Mouse (Mus musculus) bone marrow macrophage, adult 2 months (primary cell): Measurements from ENCODE around the gene Cela1. TPM values are rescaled to one million over a fixed set of nuclear protein-coding genes. Genes with fewer than 3 reads are reported as not detected.

Experiments used
- H3K27ac ChIP-seq: 2 replicates; pipeline ENCODE4 v1.5.1; 2012; ENCODE audit warnings: low read depth, low read length; ENCODE audit not compliant: insufficient read depth
- H3K4me1 ChIP-seq: 2 replicates; pipeline ENCODE4 v1.6.1; 2012; ENCODE audit warnings: low read length; ENCODE audit not compliant: control insufficient read depth, insufficient read depth
- H3K4me3 ChIP-seq: 2 replicates; pipeline ENCODE4 v1.5.1; 2012; ENCODE audit warnings: mild to moderate bottlenecking, low read length, moderate library complexity; ENCODE audit not compliant: insufficient read depth
- CTCF ChIP-seq: IDR thresholded peaks from 2 replicates; pipeline ENCODE4 v1.5.1; 2012; ENCODE audit warnings: low read depth, mild to moderate bottlenecking, low read length, moderate library complexity
- POLR2A ChIP-seq: IDR thresholded peaks from 2 replicates; pipeline ENCODE4 v1.6.1; 2012; ENCODE audit warnings: mild to moderate bottlenecking, low read depth, low read length, borderline replicate concordance
- polyA plus RNA-seq: library from polyadenylated mRNA; stranded (reverse); fragments of >200 nt; gene quantifications from 2 replicates; pipeline ENCODE4 v1.2.4, GENCODE M21; 2012; ENCODE audit not compliant: missing spikeins, insufficient read depth, insufficient read length

Gene Cela1
- polyA plus RNA-seq, 1 experiment = 4.9 TPM

DNA sequence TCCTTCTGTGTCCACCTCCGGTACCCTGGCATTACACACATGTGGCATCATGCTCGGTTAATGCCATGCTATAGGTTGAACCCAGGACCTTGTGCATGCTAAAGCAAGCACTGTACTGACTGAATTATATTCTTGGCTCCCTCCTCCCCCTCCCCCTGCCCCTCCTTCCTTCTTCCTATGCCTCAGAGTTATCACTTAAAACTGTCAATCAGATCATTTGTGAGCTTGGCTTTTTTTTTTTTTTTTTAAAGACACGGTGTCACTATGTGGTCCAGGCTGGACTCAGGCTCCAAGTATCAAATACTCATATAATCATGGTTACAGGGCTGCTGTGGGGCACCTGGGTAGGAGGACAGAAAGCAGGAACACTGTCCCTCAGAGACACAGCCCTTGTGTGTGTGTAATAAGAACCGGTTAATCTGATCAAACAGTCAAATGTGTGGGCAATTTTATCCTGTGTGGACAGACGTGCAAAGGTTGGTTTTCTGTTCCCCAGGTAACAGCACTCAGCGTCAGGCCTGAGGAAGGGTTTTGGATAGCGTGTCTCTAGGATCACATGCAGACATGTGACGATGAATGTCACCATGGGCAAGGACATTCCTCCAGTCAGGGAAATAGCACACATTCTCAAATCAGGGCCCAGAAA, 20.8 kb upstream of the Cela1 start:
- H3K4me1 ChIP-seq = no peaks in the 10 kb centered on the region
- no peak overlapping the region for H3K4me3 ChIP-seq

DNA sequence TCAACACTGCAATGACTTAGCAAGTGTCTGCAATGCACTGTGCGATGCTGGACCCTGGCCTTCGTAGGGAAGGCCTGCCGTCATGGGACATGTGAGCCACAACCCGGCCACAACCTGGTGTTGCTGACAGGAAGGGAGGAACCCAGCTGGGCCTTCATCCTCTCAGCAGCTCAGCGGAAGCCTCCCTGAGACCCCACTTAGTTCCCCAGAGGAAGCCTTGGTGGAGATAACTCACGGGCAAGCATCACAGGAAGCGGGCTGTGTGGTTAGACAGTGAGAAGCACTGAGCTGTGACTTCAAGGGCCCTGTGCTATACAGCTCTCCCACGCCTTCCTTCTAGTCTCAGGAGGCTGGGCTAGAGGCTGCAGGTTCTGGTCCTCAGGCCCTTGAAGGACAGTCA, 18.5 kb upstream of the Cela1 start:
- Histone ChIP-seq H3K4me1 (no peaks in the 10 kb centered on the region), H3K4me3 (no peak overlapping the region), H3K27ac (no peak overlapping the region)
- no peak for TF ChIP-seq POLR2A

More for the DNA sequence above, 20.8 kb upstream of the Cela1 start:
- TF ChIP-seq POLR2A (no peak), CTCF (no peak)
- H3K27ac ChIP-seq = no peak overlapping the region

DNA sequence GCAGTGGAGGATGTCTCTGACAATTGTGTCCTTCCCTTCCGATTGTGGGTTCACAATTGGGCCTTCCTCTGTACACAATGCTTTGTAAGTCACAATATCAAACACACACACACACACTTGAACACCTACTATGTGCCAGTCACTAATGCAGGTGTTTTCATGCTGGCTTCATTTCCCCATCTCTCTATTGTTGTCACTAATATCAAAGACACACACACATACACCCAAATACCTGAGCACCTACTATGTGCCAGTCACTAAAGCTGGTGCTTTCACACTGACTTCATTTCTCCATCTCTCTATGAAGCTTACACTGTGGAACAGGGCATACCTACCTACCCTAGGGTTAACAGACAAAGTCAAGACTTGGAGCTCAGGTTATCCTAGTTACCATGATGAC, 17.7 kb upstream of the Cela1 start:
- TF ChIP-seq CTCF = no peak
- TF ChIP-seq POLR2A = no peak
- Histone ChIP-seq H3K4me1 (no peaks in the 10 kb centered on the region), H3K4me3 (no peak overlapping the region), H3K27ac (no peak overlapping the region)

DNA sequence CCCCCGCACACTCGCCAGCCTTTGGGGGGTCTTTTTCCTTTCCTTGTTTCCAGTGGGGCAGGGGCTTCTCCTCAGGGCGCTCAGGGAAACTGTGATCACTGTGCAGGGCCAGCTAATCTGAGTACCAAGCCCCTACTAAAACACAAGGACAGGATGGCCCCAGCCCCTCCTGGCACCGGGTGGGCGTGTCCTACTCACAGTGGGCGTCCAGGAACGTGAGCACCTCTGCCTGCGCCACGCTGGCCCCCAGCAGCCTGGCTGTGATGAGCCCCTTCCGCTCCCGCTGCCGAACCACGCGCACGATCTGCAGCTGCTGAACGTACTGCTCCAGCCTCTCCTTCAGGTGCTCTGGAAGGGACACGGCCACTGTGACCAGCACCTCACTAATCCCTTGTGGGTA, 16.2 kb upstream of the Cela1 start:
- H3K4me1 ChIP-seq = 0 out of 2 replicates have a peak, but pooled peaks cover 2% of the 10 kb centered on the region
- no peak overlapping the region for H3K27ac ChIP-seq
- H3K4me3 ChIP-seq = no peak overlapping the region
- TF ChIP-seq CTCF = no peak
- no peak for TF ChIP-seq POLR2A

GRCm38 (mm10) chr15:100701856-100702255, 14.1 kb upstream of the Cela1 start:
- H3K27ac ChIP-seq = no peak overlapping the region
- no peak overlapping the region for H3K4me3 ChIP-seq
- H3K4me1 ChIP-seq = 0 out of 2 replicates have a peak, but pooled peaks cover 2% of the 10 kb centered on the region
- TF ChIP-seq CTCF (no peak), POLR2A (no peak)

GRCm38 (mm10) chr15:100701108-100701507, 13.4 kb upstream of the Cela1 start:
- TF ChIP-seq POLR2A (no peak), CTCF (no peak)
- Histone ChIP-seq H3K4me3 (no peak overlapping the region), H3K27ac (no peak overlapping the region), H3K4me1 (0 out of 2 replicates have a peak, but pooled peaks cover 2% of the 10 kb centered on the region)

DNA sequence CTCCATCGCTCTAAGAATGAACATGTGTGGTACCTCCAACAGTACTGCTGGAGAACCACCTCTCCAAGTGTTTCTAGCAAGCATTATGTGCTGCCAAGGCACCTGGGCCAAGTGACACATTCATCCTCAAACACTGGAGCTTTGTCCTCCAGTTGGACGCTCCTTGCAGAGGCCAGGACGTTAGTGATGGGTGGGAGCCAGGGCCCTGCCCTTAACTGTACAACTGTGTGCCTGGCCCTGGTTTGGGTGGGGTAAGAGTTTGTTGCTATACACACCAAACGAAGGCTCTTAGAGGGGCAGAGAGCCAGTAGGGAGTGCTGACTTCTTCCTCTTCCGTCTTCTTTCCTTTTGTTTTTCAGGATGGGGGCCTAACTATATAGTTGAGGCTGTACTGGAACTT, 12.7 kb upstream of the Cela1 start:
- H3K4me1 ChIP-seq = 0 out of 2 replicates have a peak, but pooled peaks cover 2% of the 10 kb centered on the region
- H3K4me3 ChIP-seq = no peak overlapping the region
- no peak overlapping the region for H3K27ac ChIP-seq
- TF ChIP-seq POLR2A = no peak
- TF ChIP-seq CTCF = no peak

GRCm38 (mm10) chr15:100699386-100699785, 11.7 kb upstream of the Cela1 start:
- H3K4me3 ChIP-seq = no peak overlapping the region
- H3K27ac ChIP-seq = no peak overlapping the region
- TF ChIP-seq CTCF (no peak), POLR2A (no peak)
- H3K4me1 ChIP-seq = peaks cover 4% of the 10 kb centered on the region; the same call in 1 of the 2 replicates

- Histone ChIP-seq H3K4me3 (no peak overlapping the region), H3K27ac (no peak overlapping the region), H3K4me1 (peaks cover 4% of the 10 kb centered on the region; the same call in 1 of the 2 replicates)
- TF ChIP-seq POLR2A (no peak), CTCF (no peak)
These were observed 10.4 kb upstream of the Cela1 start for GRCm38 (mm10) chr15:100698078-100698477.

DNA sequence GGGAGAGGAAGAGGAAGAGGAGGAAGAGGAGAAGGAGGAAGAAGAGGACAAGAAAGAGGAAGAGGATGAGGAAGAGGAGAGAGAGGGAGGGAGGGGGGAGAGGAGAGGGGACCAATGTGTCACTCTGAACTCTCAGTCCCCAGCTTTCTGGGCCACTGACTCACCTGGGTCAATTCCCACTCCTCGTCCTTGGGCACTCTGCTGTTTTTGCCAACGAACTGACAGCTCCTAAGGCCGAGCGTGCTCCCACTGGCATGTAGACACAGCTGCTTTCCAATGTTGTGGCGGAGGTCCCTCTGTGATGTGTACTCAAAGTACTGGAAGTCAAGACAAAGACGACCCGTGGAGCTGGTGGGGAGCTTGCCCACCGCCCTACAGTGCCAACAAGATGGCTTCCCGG, 6.7 kb upstream of the Cela1 start:
- peaks cover 2% of the 10 kb centered on the region; the same call in 1 of the 2 replicates for H3K4me1 ChIP-seq
- no peak for TF ChIP-seq POLR2A
- no peak for TF ChIP-seq CTCF
- H3K4me3 ChIP-seq = no peak overlapping the region
- H3K27ac ChIP-seq = no peak overlapping the region
